Mouse (Mus musculus): ENCODE measurements around the gene Yes1. TPM values are rescaled to one million over a fixed set of nuclear protein-coding genes. Genes with fewer than 3 reads are reported as not detected.
A peak's percentile ranks its signal among the peaks of the same experiment; 100 is the strongest.
"Not testable (repeated sequence)": the region's sequence is repeated elsewhere in the genome, so short reads cannot be mapped to it uniquely, and the experiment has no call there.

The Yes1 gene
- total and polyA plus RNA-seq, 2 experiments from 2014 or later: 15.1 to 18.0 TPM

GRCm38 (mm10) chr5:32607776-32608355, 3.1 kb upstream of the Yes1 start:
- H3K27me3 ChIP-seq (ENCODE audit: insufficient read depth, low read length): no peaks in the 10 kb centered on the region
- ATAC-seq (no peak), DNase-seq (ENCODE audit: low spot score) (no peak)

GRCm38 (mm10) chr5:32608516-32608915, 2.5 kb upstream of the Yes1 start:
- Histone ChIP-seq H3K27ac (no peak overlapping the region), H3K27me3 (ENCODE audit: insufficient read depth, low read length) (no peaks in the 10 kb centered on the region), H3K36me3 (ENCODE audit: insufficient read depth, low read length) (no peaks in the 10 kb centered on the region), H3K9ac (replicated peaks; ENCODE audit: low read length) (no peak overlapping the region), H3K4me3 (ENCODE audit: low read length) (no peak overlapping the region), H3K4me1 (ENCODE audit: insufficient read depth, low read length) (no peaks in the 10 kb centered on the region), H3K4me2 (ENCODE audit: low read depth, low read length) (no peak overlapping the region), H3K9me3 (ENCODE audit: low read length) (no peaks in the 10 kb centered on the region)
- WGBS: 93% methylated on average over 4 of the region's 4 CpGs
- ATAC-seq (no peak), DNase-seq (ENCODE audit: low spot score) (no peak)
- no peak for TF ChIP-seq CTCF (IDR thresholded peaks at IDR 0.05; ENCODE audit: low read depth)

More at GRCm38 (mm10) chr5:32607776-32608355, 3.1 kb upstream of the Yes1 start:
- 44% methylated on average over 2 of the region's 2 CpGs for WGBS
- no peak overlapping the region for H3K4me3 ChIP-seq (ENCODE audit: low read length)
- H3K4me2 ChIP-seq (ENCODE audit: low read depth, low read length): no peak overlapping the region
- TF ChIP-seq CTCF (IDR thresholded peaks at IDR 0.05; ENCODE audit: low read depth): no peak
- H3K9me3 ChIP-seq (ENCODE audit: low read length): no peaks in the 10 kb centered on the region
- H3K36me3 ChIP-seq (ENCODE audit: insufficient read depth, low read length): no peaks in the 10 kb centered on the region
- no peaks in the 10 kb centered on the region for H3K4me1 ChIP-seq (ENCODE audit: insufficient read depth, low read length)
- no peak overlapping the region for H3K27ac ChIP-seq
- no peak overlapping the region for H3K9ac ChIP-seq (replicated peaks; ENCODE audit: low read length)

GRCm38 (mm10) chr5:32610064-32610800, 739 bp upstream of the Yes1 start:
- Histone ChIP-seq H3K4me2 (ENCODE audit: low read depth, low read length) (peak overlapping the region; percentile 90), H3K4me1 (ENCODE audit: insufficient read depth, low read length) (no peaks in the 10 kb centered on the region), H3K27me3 (ENCODE audit: insufficient read depth, low read length) (no peaks in the 10 kb centered on the region), H3K4me3 (ENCODE audit: low read length) (peak overlapping the region; percentile 90), H3K9me3 (ENCODE audit: low read length) (no peaks in the 10 kb centered on the region), H3K9ac (replicated peaks; ENCODE audit: low read length) (peak overlapping the region; percentile 85), H3K27ac (peak overlapping the region; percentile 91), H3K36me3 (ENCODE audit: insufficient read depth, low read length) (no peaks in the 10 kb centered on the region)
- TF ChIP-seq CTCF (IDR thresholded peaks at IDR 0.05; ENCODE audit: low read depth): no peak
- WGBS: 16% methylated on average over 21 of the region's 21 CpGs
- DNase-seq (ENCODE audit: low spot score) (peak; percentile 61), ATAC-seq (peak; percentile 66)

- Histone ChIP-seq H3K36me3 (ENCODE audit: insufficient read depth, low read length) (no peaks in the 10 kb centered on the region), H3K4me3 (ENCODE audit: low read length) (peak overlapping the region; percentile 90), H3K9ac (replicated peaks; ENCODE audit: low read length) (peak overlapping the region; percentile 85), H3K9me3 (ENCODE audit: low read length) (no peaks in the 10 kb centered on the region), H3K4me1 (ENCODE audit: insufficient read depth, low read length) (no peaks in the 10 kb centered on the region), H3K27ac (peak overlapping the region; percentile 91), H3K4me2 (ENCODE audit: low read depth, low read length) (peak overlapping the region; percentile 90), H3K27me3 (ENCODE audit: insufficient read depth, low read length) (no peaks in the 10 kb centered on the region)
- under 1% methylated on average over 53 of the region's 54 CpGs for WGBS
- no peak for TF ChIP-seq CTCF (IDR thresholded peaks at IDR 0.05; ENCODE audit: low read depth)
- peak; percentile 30 for DNase-seq (ENCODE audit: low spot score)
- ATAC-seq: peak; percentile 55
Observed at GRCm38 (mm10) chr5:32611341-32611961, 480 bp downstream of the Yes1 start.

GRCm38 (mm10) chr5:32614291-32614690, 3.3 kb downstream of the Yes1 start:
- Histone ChIP-seq H3K4me1 (ENCODE audit: insufficient read depth, low read length) (no peaks in the 10 kb centered on the region), H3K27me3 (ENCODE audit: insufficient read depth, low read length) (no peaks in the 10 kb centered on the region), H3K27ac (peak overlapping the region; percentile 2; the same call in 1 of the 2 replicates), H3K4me3 (ENCODE audit: low read length) (no peak overlapping the region), H3K36me3 (ENCODE audit: insufficient read depth, low read length) (no peaks in the 10 kb centered on the region), H3K4me2 (ENCODE audit: low read depth, low read length) (peak overlapping the region; percentile 27), H3K9me3 (ENCODE audit: low read length) (no peaks in the 10 kb centered on the region), H3K9ac (replicated peaks; ENCODE audit: low read length) (no peak overlapping the region)
- no peak for TF ChIP-seq CTCF (IDR thresholded peaks at IDR 0.05; ENCODE audit: low read depth)
- DNase-seq (ENCODE audit: low spot score): peak; percentile 11
- 48% methylated on average over 2 of the region's 2 CpGs for WGBS
- ATAC-seq: no peak

- Histone ChIP-seq H3K4me3 (ENCODE audit: low read length) (no peak overlapping the region), H3K9ac (replicated peaks; ENCODE audit: low read length) (no peak overlapping the region), H3K27ac (peak overlapping the region; percentile 2), H3K4me1 (ENCODE audit: insufficient read depth, low read length) (no peaks in the 10 kb centered on the region), H3K9me3 (ENCODE audit: low read length) (no peaks in the 10 kb centered on the region), H3K27me3 (ENCODE audit: insufficient read depth, low read length) (no peaks in the 10 kb centered on the region), H3K4me2 (ENCODE audit: low read depth, low read length) (peak overlapping the region; percentile 27), H3K36me3 (ENCODE audit: insufficient read depth, low read length) (no peaks in the 10 kb centered on the region)
- 30% methylated on average over 4 of the region's 4 CpGs for whole genome bisulfite sequencing
- no peak for TF ChIP-seq CTCF (IDR thresholded peaks at IDR 0.05; ENCODE audit: low read depth)
- DNase-seq (ENCODE audit: low spot score) (peak; percentile 70), ATAC-seq (peak; percentile 33; the same call in 1 of the 2 replicates)
Observed at GRCm38 (mm10) chr5:32614691-32615090, 3.7 kb downstream of the Yes1 start.

- DNase-seq (ENCODE audit: low spot score); H3K27me3 ChIP-seq (ENCODE audit: insufficient read depth, low read length); H3K27ac ChIP-seq; H3K4me3 ChIP-seq (ENCODE audit: low read length); ATAC-seq; H3K36me3 ChIP-seq (ENCODE audit: insufficient read depth, low read length); H3K9ac ChIP-seq (replicated peaks; ENCODE audit: low read length); H3K4me1 ChIP-seq (ENCODE audit: insufficient read depth, low read length); H3K9me3 ChIP-seq (ENCODE audit: low read length); H3K4me2 ChIP-seq (ENCODE audit: low read depth, low read length): not testable (repeated sequence)
- WGBS: 87% methylated on average over 7 of the region's 7 CpGs
Observed at GRCm38 (mm10) chr5:32616489-32616888, 5.5 kb downstream of the Yes1 start.
